Mouse (Mus musculus) heart, adult 2 months (tissue): ENCODE results near the gene Vip.

Experiments
- CTCF ChIP-seq: fragments of 200-600 bp; IDR thresholded peaks from 2 replicates; pipeline ENCODE4 v1.8.1; 2022; ENCODE audit warnings: antibody characterized with exemption, mild to moderate bottlenecking, moderate library complexity
- EP300 ChIP-seq: fragments of 200-500 bp; IDR thresholded peaks from 2 replicates; pipeline ENCODE4 v1.6.1; 2011; ENCODE audit warnings: low read depth, low read length, control low read depth; ENCODE audit not compliant: insufficient read depth

DNA sequence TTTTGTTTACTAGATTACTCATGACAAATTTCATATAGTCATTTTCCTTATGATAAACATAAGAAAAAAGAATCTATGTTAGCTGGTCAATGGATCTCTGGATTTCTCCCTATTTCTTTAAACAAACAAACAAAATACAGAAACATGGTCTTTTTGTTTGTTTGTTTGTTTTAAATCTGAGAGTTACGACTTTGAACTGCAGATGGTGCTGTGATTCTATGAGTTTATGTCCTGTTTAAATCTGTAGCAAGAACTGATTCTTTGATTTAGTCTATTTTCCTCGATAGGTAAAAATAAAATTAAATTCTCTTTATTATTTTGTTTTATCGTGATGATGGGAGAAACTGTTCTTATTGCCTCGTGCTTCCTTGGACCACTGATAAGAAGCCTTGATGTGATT is 1.7 kb upstream of the Vip start:
- TF ChIP-seq CTCF: 0 out of 2 replicates have a peak, but pooled peaks have one; percentile 7
- no peak for TF ChIP-seq EP300
